Comparison of ENCODE assay signal across 9 mouse cellular contexts in the genomic region with DNA sequence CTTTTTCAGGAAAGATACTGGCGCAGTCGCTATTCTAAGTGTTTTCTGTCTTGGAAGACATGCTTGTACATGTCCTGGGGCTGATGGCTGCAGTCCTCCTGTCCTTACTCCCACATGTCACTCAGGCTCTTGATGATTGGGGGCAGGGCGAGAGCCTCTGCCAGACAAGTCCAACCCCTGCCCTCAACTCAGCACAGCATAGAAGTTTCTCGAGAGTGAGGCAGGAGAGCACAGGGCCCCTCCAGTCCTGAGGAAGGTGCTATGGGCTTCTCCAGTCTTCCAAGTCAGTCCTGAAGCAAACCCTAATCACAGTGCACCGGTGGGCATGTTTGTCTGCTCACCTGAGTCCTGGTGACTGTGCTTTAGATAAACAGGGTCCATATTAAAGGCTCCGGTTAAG. TPM values are rescaled to one million over a fixed set of nuclear protein-coding genes. Genes with fewer than 3 reads are reported as not detected.
DNase-seq lines count a peak whose midpoint lies in the region; ATAC-seq lines count a peak whose summit lies in the region.
"Had no signal": no experiment of that assay in that cellular context is flagged by ENCODE, and none has a peak within 500 bp of the region (broad histone marks: within the 10 kb centered on the region; RNA-seq: fewer than 3 reads in every experiment).

No protein-coding gene starts in this region.

- no peaks in the 10 kb centered on the region for H3K9me3 ChIP-seq in forebrain, embryonic 12.5 days
- H3K9me3 ChIP-seq in forebrain, embryonic 14.5 days (replicated peaks; ENCODE audit: control insufficient read depth, low read length) = no peaks in the 10 kb centered on the region
- H3K9me3 ChIP-seq in liver, embryonic 11.5 days (ENCODE audit: control insufficient read depth, low read length) = no peaks in the 10 kb centered on the region
- no peaks in the 10 kb centered on the region for H3K9me3 ChIP-seq in liver, embryonic 12.5 days (replicated peaks)
- no peaks in the 10 kb centered on the region for H3K9me3 ChIP-seq in embryonic facial prominence, embryonic 10.5 days
- H3K9me3 ChIP-seq in limb, embryonic 15.5 days = no peaks in the 10 kb centered on the region

- peaks cover 12% of the 10 kb centered on the region for H3K27me3 ChIP-seq in forebrain, embryonic 12.5 days
- H3K27me3 ChIP-seq in forebrain, embryonic 14.5 days (replicated peaks; ENCODE audit: control insufficient read depth, insufficient read depth, low read length) = no peaks in the 10 kb centered on the region
- H3K27me3 ChIP-seq in liver, embryonic 11.5 days (replicated peaks; ENCODE audit: control insufficient read depth, insufficient read depth, low read length) = peaks cover 4% of the 10 kb centered on the region; the same call in 1 of the 2 replicates
- peaks cover 68% of the 10 kb centered on the region for H3K27me3 ChIP-seq in liver, embryonic 12.5 days (replicated peaks)
- no peaks in the 10 kb centered on the region for H3K27me3 ChIP-seq in embryonic facial prominence, embryonic 10.5 days (replicated peaks; ENCODE audit: low read depth, poor library complexity, severe bottlenecking)
- no peaks in the 10 kb centered on the region for H3K27me3 ChIP-seq in limb, embryonic 15.5 days

- no peak overlapping the region for H3K9ac ChIP-seq in forebrain, embryonic 12.5 days
- H3K9ac ChIP-seq in forebrain, embryonic 14.5 days (ENCODE audit: low read length) = no peak overlapping the region
- H3K9ac ChIP-seq in liver, embryonic 11.5 days (ENCODE audit: low read depth, low read length) = no peak overlapping the region
- no peak overlapping the region for H3K9ac ChIP-seq in liver, embryonic 12.5 days
- H3K9ac ChIP-seq in limb, embryonic 15.5 days = no peak overlapping the region

- H3K4me1 ChIP-seq in forebrain, embryonic 12.5 days = peaks cover 74% of the 10 kb centered on the region
- H3K4me1 ChIP-seq in forebrain, embryonic 14.5 days (ENCODE audit: control insufficient read depth, insufficient read depth, low read length) = peaks cover 25% of the 10 kb centered on the region
- H3K4me1 ChIP-seq in liver, embryonic 11.5 days (replicated peaks; ENCODE audit: control insufficient read depth, insufficient read depth, low read length) = peaks cover 44% of the 10 kb centered on the region
- peaks cover 73% of the 10 kb centered on the region for H3K4me1 ChIP-seq in liver, embryonic 12.5 days
- H3K4me1 ChIP-seq in embryonic facial prominence, embryonic 10.5 days = peaks cover 93% of the 10 kb centered on the region
- H3K4me1 ChIP-seq in limb, embryonic 15.5 days = peaks cover 74% of the 10 kb centered on the region

- no peaks in the 10 kb centered on the region for H3K36me3 ChIP-seq in forebrain, embryonic 12.5 days (replicated peaks)
- no peaks in the 10 kb centered on the region for H3K36me3 ChIP-seq in forebrain, embryonic 14.5 days (ENCODE audit: control insufficient read depth, insufficient read depth, low read length)
- no peaks in the 10 kb centered on the region for H3K36me3 ChIP-seq in liver, embryonic 11.5 days (ENCODE audit: control insufficient read depth, insufficient read depth, low read length)
- H3K36me3 ChIP-seq in liver, embryonic 12.5 days = no peaks in the 10 kb centered on the region
- H3K36me3 ChIP-seq in embryonic facial prominence, embryonic 10.5 days (replicated peaks) = no peaks in the 10 kb centered on the region
- no peaks in the 10 kb centered on the region for H3K36me3 ChIP-seq in limb, embryonic 15.5 days

- no peak for ATAC-seq in forebrain, embryonic 12.5 days (ENCODE audit: low FRiP score)
- no peak for ATAC-seq in forebrain, embryonic 14.5 days
- no peak for ATAC-seq in liver, embryonic 11.5 days (replicated peaks; ENCODE audit: low FRiP score)
- no peak; the same call in 1 of the 2 replicates for ATAC-seq in liver, embryonic 12.5 days
- ATAC-seq in limb, embryonic 15.5 days (ENCODE audit: insufficient number of reproducible peaks, low FRiP score, low TSS enrichment, low read depth) = no peak

- WGBS in forebrain, embryonic 12.5 days = 22% methylated on average over 6 of the region's 6 CpGs
- 35% methylated on average over 6 of the region's 6 CpGs for WGBS in forebrain, embryonic 14.5 days
- WGBS in liver, embryonic 11.5 days = 22% methylated on average over 6 of the region's 6 CpGs
- 18% methylated on average over 6 of the region's 6 CpGs for WGBS in liver, embryonic 12.5 days (ENCODE audit: insufficient replicate concordance)
- WGBS in embryonic facial prominence, embryonic 10.5 days = 13% methylated on average over 6 of the region's 6 CpGs
- WGBS in limb, embryonic 15.5 days = 21% methylated on average over 6 of the region's 6 CpGs

- no peak overlapping the region for H3K4me2 ChIP-seq in forebrain, embryonic 12.5 days
- no peak overlapping the region for H3K4me2 ChIP-seq in forebrain, embryonic 14.5 days (ENCODE audit: low read length)
- H3K4me2 ChIP-seq in liver, embryonic 11.5 days = no peak overlapping the region
- no peak overlapping the region for H3K4me2 ChIP-seq in liver, embryonic 12.5 days
- H3K4me2 ChIP-seq in limb, embryonic 15.5 days = 0 out of 2 replicates have a peak overlapping the region, but pooled peaks have one; percentile 12

- H3K4me3 ChIP-seq in forebrain, embryonic 12.5 days (replicated peaks) = no peak overlapping the region
- H3K4me3 ChIP-seq in forebrain, embryonic 14.5 days (ENCODE audit: low read depth, low read length) = no peak overlapping the region
- no peak overlapping the region for H3K4me3 ChIP-seq in liver, embryonic 11.5 days (ENCODE audit: low read depth, low read length)
- H3K4me3 ChIP-seq in liver, embryonic 12.5 days = no peak overlapping the region
- H3K4me3 ChIP-seq in embryonic facial prominence, embryonic 10.5 days = peak overlapping the region; percentile 38
- no peak overlapping the region for H3K4me3 ChIP-seq in limb, embryonic 15.5 days

- DNase-seq in forebrain, embryonic 14.5 days (ENCODE audit: low spot score) = no peak
- no peak for DNase-seq in liver, embryonic 11.5 days (ENCODE audit: low spot score)
- DNase-seq in embryonic facial prominence, embryonic 10.5 days (ENCODE audit: low spot score) = peak; percentile 68
- DNase-seq in thymus, postnatal 0 days (ENCODE audit: low spot score) = no peak
- DNase-seq in right cerebral cortex, postnatal 36 days (ENCODE audit: low spot score in 2 of 2) = no peak
- DNase-seq: liver had no signal

- H3K27ac ChIP-seq in forebrain, embryonic 12.5 days = peak overlapping the region; percentile 64
- no peak overlapping the region for H3K27ac ChIP-seq in forebrain, embryonic 14.5 days (ENCODE audit: low read depth, low read length)
- H3K27ac ChIP-seq in liver, embryonic 11.5 days (ENCODE audit: low read depth, low read length) = peak overlapping the region; percentile 60
- H3K27ac ChIP-seq in liver, embryonic 12.5 days = no peak overlapping the region
- H3K27ac ChIP-seq in embryonic facial prominence, embryonic 10.5 days (replicated peaks) = peak overlapping the region; percentile 97
- H3K27ac ChIP-seq in limb, embryonic 15.5 days = peak overlapping the region; percentile 88

RNA-seq across cellular contexts. Expression of gene Fignl1, which starts 20.0 kb away (rescaled TPM):
- 76.3 and 80.5 TPM in 2 replicates for polyA plus RNA-seq in forebrain, embryonic 12.5 days (2016; fragmentation: Nextera tagmentation; extraction: Ambion mirVana)
- polyA plus RNA-seq in forebrain, embryonic 14.5 days (2014; fragmentation: Nextera tagmentation; extraction: Ambion mirVana) = 38.2 and 40.2 TPM in 2 replicates
- polyA plus RNA-seq in liver, embryonic 11.5 days (2014; fragmentation: Nextera tagmentation; extraction: Ambion mirVana) = 122 and 151 TPM in 2 replicates
- polyA plus RNA-seq in liver, embryonic 12.5 days (2016; fragmentation: Nextera tagmentation; extraction: Ambion mirVana) = 126 and 130 TPM in 2 replicates
- 105 and 112 TPM in 2 replicates for polyA plus RNA-seq in embryonic facial prominence, embryonic 10.5 days (2016; fragmentation: Nextera tagmentation; extraction: Ambion mirVana)
- polyA plus RNA-seq in limb, embryonic 15.5 days (2015; fragmentation: Nextera tagmentation; extraction: Ambion mirVana) = 41.8 and 43.2 TPM in 2 replicates
- polyA plus RNA-seq in thymus, postnatal 0 days (2015; fragmentation: Nextera tagmentation; extraction: Ambion mirVana) = 62.4 and 65.6 TPM in 2 replicates

Comparison
In these comparisons a context has a peak if more than half of its experiments do, and no peak if none do; other contexts are left out.
1. H3K27ac ChIP-seq: peak in forebrain, embryonic 12.5 days (single experiment), liver, embryonic 11.5 days (single experiment), embryonic facial prominence, embryonic 10.5 days (single experiment) and limb, embryonic 15.5 days (single experiment); none in forebrain, embryonic 14.5 days (single experiment) and liver, embryonic 12.5 days (single experiment).